Mouse (Mus musculus): ENCODE data around the gene Sdk1.
A peak's percentile ranks its signal among the peaks of the same experiment; 100 is the strongest.

Sdk1 gene

DNA sequence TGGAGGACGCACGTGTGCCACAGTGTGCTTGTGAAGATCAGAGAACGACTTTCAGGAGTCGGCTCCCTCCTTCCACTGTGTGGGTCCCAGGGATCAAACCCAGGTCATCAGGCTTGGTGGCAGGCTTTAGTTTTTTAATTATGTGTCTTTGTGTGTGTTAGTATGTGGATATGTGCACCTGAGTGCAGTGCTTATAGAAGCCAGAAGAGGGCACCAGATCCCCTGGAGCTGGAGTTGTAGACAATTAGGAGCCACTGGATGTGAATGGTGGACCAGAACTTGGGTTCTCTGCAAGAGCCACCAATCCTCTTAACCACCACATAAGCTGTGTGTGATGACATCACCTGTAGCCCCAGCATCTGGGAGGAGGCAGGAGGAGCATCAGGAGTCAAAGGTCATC is 909.5 kb downstream of the Sdk1 start:
- DNase-seq, result no peak

DNA sequence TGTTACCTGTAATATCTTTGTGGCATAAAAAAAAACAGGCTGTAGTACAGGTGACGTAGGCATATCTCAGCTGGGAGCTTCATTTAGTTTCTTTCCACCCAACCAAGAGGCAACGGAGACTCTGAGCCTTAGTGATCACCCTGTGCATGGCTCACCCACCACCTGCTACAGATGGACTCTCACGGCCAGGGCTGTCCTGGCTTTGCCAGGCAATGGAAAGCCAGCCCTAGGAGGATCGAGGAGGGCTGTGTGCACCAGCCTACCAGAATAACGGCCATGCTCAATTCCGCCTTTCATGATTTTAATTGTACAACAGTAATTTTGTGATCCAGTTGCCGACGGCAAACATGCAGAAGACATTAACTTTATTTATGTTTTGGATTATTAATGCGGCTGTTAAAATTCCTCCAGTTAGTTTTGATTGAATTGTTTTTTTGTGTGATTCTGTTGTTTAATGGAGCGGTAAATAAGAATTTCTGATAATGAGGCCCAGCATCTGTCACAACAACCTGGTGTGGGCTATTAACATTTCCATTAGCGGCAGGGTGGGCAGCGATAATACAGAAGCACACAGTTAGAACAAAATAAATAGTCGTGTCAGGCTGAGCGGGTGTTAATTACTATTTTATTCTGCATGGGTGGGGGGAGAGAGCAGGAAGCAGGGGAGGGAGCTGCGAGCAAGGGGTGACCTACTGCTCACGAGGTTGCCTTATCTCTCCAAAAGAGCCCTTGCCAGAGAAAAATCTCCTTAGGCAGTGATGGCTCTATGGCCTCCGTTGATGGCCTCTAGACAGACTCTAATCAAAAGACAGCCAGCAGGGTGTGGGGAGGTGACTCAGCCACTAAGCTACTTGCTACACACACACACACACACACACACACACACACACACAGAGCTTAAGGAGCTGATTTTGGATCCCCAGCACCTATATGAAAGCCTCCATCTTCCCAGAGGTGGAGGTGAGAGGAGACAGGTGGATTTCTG is 915.9 kb downstream of the Sdk1 start:
- DNase-seq, result no peak

DNA sequence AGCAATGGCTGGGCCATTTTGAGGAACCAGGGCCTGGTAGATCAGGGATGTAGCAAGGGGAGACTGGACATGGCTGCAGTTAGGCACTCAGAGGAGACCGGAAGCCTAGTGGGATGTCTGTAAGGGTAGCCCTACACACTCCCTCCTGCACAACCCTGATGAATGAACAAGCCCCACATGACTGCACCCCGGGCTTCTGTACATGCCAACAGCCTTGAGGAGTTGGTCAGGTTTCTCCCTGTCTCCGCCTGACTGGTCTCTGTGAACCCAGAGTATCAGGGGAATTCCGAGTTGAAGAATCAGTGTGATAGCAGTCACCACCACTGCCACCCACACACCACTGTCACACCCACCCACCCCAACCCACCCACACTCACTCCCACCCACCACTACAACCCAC is 922.2 kb downstream of the Sdk1 start:
- no peak for DNase-seq

DNA sequence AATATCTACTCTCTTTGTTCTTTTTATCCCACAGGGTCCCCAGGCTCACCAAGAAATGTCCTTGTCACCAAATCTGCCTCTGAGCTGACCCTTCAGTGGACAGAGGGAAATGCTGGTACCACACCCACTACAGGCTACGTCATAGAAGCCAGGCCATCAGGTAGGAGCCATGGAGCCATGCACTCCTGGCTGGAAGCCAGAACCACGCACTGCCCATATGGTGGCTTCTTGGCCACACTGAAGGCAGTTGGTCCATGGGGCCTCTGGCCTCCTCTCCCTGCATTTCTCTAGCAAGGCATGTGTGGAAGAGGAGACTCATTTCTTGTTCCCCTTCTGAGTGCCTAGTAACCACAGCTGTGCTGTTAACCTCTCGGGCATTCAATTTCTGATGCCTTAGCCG is 932.3 kb downstream of the Sdk1 start:
- peak; percentile 91 for DNase-seq

DNA sequence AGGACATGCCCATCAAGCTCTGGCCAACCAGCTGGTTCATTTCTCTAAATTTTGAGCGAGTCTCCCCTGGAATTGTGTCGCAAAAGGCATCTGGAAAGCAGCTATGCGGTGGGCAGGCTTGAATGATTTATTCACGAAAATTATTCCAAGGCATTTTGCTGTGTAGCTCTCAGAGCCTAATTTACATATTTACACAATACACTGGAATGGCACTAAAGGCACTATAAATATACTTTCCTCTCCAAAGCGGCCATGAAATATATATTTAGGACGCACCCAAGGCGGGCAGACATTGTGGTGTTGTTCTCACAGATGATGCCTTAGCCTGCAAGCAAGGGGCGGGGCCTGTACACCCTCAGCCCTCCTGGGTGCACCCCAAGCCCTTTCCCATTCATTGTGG is 936.9 kb downstream of the Sdk1 start:
- no peak for DNase-seq

DNA sequence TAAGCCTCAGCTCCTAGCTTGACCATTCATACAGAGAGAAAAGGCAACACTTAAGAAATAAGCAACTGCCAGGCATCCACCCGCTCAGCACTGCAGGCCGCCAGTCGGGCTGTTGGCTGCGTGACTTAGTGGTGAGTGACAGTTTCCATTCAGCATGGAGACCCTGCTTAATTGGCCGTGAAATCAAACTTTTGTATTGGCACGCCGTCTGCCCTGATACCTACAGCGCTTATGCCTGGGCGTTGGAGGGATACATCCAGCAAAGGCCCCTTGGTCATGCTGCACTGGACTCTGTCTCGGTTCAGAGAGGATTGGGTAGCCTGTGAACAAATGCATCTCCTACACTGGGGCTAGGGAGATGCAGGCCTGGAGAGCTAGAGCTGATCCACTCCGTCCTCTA is 938.0 kb downstream of the Sdk1 start:
- no peak for DNase-seq

DNA sequence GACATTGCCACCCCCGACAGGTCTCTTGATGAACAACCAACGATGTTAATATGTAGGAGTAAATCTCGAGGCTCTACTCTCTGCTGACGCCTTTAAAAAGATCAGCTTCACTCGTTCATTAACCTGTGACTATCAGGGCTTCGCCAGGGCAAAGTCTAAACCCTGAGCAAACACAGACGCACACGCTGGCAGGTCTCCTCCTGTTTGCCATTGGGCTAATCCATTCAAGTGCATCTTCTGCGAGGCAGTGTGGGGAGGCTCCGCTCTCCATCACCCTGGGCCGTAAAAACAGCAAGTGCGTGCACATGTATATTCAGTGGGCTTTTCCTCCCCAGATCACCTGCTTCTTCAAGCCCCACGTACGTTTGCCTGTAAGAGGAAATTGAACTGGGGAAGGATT is 940.6 kb downstream of the Sdk1 start:
- no peak for DNase-seq

DNA sequence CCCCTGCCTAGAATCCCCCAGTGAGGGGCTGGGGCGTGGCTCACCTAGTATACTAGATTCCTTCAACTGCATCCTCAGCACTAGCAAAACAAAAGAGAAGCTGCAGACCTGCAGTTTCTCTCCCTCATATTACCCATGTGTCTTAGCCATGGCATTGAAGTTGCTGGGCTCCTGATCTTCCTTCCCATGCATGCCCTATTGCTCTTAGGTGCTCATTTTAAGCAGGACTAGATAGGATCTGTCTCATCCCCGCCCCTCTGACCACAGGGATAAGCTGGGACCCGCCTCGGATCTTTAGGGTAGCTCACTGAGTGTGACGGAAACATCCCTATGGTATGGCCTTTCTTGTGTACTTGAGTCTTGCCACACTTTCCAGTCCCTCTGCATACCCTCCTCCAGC is 947.5 kb downstream of the Sdk1 start:
- DNase-seq, result no peak

DNA sequence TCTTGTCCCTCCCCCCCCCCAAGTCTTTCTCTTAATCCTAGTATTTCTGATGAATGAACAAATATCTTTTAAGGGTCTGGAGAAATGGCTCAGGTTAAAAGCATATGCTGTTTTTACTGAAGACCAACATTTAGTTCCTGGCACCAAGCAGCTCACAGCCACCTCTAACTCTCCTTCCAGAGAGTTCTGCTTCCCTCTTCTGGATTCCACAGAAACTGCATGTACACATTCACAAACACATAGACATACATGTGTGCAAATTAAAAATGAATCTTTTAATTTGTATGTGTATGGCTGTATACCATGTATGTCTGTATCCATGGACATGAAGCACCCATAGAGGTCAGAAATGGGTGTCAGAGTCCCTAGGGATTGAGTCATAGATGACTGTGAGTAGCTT is 968.6 kb downstream of the Sdk1 start:
- DNase-seq, result peak; percentile 5

DNA sequence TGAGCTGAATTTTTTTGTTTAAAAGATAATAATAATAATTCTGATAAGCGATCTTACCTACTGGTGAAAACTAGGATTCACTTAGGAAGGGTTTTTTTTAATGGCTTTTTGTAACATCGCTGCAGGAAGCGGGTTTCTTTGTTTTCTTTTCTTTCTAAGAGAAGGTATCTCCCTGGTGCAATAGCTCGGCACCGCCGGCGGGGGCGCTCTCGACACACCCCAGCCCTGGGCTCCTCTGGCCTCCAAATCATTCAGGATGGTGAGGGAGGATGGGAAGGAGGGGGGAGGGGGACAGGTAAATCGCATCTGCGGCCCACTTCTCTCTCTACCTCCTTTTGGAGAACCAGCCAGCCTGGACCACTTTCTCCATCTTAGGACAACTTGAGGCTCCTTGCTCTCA is 971.0 kb downstream of the Sdk1 start:
- no peak for DNase-seq

DNA sequence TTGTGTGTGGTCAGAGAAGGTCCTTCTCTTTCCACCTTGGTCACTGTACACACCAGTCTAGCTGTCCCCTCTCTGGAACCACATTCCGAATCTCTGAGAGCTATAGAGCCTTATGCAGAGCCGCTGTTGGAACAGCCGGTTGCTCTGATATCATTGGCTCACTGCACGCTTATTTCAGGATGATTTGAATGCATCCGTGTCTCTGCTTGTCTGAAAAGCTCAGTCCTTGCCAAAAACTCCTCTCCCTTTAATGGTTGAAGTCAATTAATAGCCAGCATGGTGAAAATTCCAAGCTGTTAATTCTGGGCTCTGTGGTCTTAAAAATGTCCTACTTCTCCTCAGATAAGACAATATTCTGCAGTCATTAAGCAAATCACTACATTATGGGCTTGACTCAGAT is 974.7 kb downstream of the Sdk1 start:
- peak; percentile 29 for DNase-seq

DNA sequence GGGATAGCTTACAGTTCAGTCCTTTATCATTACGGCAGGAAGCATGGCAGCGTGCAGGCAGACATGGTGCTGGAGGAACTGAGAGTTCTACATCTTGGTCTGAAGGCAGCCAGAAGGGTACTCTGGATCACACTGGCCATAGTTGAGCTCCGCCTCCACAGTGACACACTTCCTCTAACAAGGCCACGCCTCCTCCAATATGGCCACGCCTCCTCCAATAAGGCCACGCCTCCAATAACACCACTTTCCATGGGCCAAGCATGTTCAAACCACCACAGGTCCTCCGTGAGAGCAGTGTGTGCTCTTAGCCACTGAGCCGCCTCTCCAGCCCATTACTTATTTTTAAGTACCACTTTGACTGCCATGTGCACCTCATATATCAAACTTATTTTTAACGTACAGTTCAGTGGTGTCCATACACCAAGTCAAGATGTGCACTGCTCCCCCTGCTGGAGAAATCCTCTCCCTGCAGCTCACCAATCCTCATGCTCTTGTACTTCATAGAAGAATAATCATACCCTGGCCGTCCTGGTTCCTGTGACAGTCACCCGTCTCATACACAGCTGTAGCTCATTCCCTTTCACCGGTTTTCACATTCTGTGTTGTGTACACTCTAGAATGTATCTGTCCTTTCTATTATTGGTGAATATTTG is 979.7 kb downstream of the Sdk1 start:
- DNase-seq, result peak; percentile 23

DNA sequence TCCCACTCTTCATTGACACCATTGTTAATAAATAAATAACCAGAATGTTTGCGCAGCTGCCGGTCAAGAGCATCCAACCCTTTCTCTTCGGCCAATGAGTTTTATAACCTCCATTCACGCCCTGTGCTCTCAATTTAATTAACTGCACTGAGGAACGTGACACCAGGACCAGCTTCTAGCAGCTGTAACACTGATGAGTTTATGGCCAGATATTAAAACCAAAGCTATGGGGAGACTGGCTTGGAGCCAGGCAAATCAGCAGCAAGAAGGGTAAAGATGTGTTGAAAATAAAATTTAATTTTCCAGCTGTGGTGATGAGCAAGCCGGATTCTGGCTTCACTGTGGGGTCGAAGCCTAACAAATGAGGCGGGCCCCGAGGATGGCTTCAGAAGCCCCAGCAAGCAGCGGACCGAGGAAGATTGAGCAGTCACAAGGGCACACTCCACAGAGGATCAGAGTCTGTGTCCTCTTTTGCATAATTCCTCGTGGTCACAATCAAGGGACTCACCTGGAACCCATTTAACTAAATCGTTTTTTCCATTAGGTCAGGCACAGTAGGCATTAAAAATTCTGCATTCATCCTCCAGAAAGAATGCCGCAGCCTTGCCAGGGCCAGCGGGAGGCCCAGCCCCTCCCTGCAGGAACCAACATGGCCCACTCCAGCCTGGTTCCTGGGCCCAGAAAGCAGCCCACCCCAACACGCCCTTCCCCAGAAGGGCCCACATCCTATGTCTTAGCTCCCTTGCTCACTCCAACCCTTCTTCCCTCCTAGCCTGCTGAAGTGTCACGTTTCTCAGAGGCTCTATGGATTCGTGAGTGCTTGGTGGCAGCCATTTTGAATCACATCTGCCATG is 987.9 kb downstream of the Sdk1 start:
- DNase-seq, result no peak

DNA sequence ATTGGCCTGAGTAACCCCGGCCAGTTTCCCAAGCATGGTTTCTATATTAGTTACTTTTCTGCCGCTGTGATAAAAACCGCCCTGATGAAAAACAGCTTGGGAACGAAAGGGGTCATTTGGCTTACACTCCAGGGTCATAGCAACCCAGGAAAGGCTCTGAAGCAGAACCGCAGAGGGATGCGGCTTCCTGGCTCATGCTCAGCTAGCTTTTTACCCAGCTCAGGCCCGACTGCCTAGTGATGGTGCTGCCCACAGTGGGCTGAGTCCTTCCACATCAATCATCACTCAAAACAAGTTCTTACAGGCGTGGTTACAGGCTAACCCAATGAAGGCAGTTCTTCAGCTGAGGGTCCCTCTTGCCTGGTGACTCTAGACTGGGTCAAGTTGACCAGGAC is 988.5 kb downstream of the Sdk1 start:
- DNase-seq, result no peak

DNA sequence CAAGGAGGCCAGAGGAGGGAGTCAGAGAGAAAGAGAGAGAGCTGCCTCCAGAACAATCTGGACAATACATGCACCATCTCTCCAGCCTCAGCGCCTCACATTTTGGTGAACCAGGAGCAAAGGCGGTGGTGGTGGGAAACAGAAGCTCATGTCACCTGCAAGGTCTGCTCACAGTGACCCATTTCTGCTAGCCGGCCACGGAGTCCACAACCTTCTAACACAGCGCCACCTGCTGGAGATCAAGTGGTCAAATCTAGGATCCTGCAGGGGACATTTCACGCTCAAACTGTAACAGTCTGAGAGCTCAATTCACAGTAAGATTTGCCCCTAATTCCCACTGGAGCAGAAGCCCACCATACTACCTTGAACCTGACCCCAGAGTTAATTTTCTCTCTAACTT is 999.0 kb downstream of the Sdk1 start:
- no peak for DNase-seq

DNA sequence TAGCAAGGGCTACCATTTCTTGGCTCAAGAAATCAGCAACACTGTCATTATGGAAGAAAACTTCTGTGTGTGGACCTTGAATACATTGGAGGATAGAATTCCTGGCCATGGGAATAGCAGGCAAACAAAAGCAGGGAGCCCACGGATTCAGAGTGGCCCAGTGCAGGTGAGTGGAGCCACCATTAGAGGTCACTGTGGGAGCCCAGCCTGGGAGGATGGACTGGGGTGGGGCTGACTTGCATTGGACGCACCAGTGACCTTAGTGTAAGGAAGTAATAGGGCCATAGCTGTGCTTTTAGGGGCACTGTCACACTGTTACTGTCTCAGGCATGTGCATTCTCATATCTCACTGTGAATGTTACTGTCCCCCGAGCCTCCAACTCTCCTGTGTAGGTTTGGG is 1001.3 kb downstream of the Sdk1 start:
- no peak for DNase-seq

DNA sequence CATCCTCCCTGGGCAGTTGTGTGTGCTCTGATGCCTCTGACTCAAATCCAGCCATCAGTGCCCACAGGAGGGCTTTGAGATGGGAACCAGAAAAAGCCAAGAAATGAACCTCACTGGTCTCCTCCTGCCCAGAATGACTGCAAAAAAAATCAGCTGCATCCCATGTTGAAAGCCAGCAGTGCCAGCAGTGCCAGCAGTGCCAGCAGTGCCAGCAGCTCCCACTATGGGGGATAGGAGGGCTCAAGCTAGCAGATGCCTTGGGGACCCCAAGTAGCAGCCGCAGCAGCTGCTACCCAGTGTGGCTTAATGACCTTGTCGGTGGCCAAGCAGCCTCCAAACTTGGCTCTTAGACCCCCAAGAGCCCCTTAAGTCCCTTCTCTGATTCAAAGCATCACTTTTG is 1001.8 kb downstream of the Sdk1 start:
- DNase-seq, result no peak

DNA sequence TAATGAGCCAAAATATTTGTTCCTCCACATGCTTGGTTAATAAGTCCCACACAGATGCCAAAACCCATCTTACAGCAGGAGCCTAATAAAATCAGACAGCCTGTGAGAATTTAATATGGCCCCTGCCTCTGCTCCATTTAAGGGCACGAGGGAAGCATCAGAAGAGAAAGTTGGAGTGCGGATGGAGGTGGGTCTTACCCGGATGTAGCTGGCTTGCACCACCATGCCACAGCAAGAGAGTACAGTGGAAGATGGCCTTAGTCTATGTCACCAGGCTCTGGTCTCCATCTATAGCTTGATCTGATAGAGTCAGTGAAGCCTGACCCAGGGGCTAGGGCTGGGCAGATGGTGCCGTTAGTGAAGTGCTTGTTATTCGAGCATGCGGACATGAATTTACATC is 1014.9 kb downstream of the Sdk1 start:
- DNase-seq, result no peak

DNA sequence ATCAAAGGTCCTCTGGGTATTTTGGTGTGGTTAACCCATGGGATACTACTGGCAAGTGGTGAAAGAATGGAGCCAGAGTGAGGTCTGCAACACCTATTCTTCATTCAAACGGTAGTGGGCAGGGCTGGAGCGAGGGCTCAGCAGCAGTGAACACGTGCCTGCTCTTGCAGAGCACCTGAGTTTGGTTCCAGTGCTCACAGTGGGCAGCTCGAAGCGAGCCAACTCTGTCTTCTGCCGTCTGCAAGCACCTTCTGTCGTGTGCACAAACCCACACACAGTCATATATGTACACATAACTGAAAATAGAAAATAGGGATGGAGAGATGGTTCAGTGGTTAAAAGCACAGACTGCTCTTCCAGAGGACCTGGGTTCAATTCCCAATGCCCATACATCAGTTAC is 1017.4 kb downstream of the Sdk1 start:
- DNase-seq, result peak; percentile 13

DNA sequence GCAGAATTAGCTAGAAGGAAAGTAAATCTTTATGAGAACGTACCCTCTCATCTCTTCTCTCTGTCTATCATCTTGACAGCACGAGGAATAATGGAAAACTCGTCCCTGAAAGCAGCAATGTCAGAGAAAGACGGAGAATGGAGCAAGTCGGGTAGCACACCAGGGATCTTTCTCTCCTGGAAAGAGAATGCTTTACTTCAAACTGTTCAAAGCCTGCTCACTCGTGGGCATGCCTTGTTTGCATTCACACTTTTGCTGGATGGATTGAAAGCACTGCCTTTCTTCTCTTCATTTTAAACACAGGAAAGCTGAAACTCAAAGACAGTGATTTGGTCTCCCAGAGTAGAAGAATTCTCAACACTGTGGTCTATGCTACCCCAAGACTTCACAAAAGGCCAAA is 1020.8 kb downstream of the Sdk1 start:
- no peak for DNase-seq
